Mouse (Mus musculus) G1E (cell line): ENCODE data around the gene Selenoo. TPM values are rescaled to one million over a fixed set of nuclear protein-coding genes. Genes with fewer than 3 reads are reported as not detected.

Experiments used
- ATAC-seq: 2 replicates; pipeline ENCODE4 v1.8.0; 2016; ENCODE audit warnings: mild to moderate bottlenecking; ENCODE audit not compliant: insufficient number of reproducible peaks, poor library complexity, low FRiP score, severe bottlenecking; ENCODE audit errors: extremely low read depth
- DNase-seq: peaks from one replicate; pipeline ENCODE4 v3.0.0; 2012; ENCODE audit warnings: low spot score
- H3K27me3 ChIP-seq: 2 replicates; pipeline ENCODE4 v1.6.1; 2012; ENCODE audit warnings: mild to moderate bottlenecking, low read length, inconsistent platforms; ENCODE audit not compliant: insufficient read depth
- H3K36me3 ChIP-seq: replicated peaks from 2 replicates; pipeline ENCODE3; 2012; ENCODE audit warnings: mild to moderate bottlenecking, inconsistent platforms
- H3K4me1 ChIP-seq: 2 replicates; pipeline ENCODE4 v1.6.1; 2012; ENCODE audit warnings: low read depth, low read length, inconsistent platforms, mixed read lengths; ENCODE audit not compliant: insufficient read depth
- H3K4me3 ChIP-seq: 2 replicates; pipeline ENCODE4 v1.5.1; 2012; ENCODE audit warnings: low read depth, mild to moderate bottlenecking, inconsistent platforms, low read length, moderate library complexity, mixed read lengths
- H3K9me3 ChIP-seq: replicated peaks from 2 replicates; pipeline ENCODE4 v1.6.1; 2012; ENCODE audit warnings: inconsistent platforms
- CTCF ChIP-seq: IDR thresholded peaks from 2 replicates; pipeline ENCODE4 v1.5.1; 2012; ENCODE audit warnings: low read depth, low read length, inconsistent platforms, mixed read lengths
- GATA1 ChIP-seq: IDR thresholded peaks from 2 replicates; pipeline ENCODE4 v1.6.1; 2012; ENCODE audit warnings: borderline replicate concordance, low read length, inconsistent platforms, mixed read lengths
- GATA2 ChIP-seq: IDR thresholded peaks from 2 replicates; pipeline ENCODE4 v1.6.1; 2012; ENCODE audit warnings: low read depth, low read length, inconsistent platforms, borderline replicate concordance
- POLR2AphosphoS5 ChIP-seq: IDR thresholded peaks from 2 replicates; pipeline ENCODE4 v1.6.1; 2012; ENCODE audit warnings: low read depth, low read length, inconsistent platforms; ENCODE audit not compliant: insufficient replicate concordance
- TAL1 ChIP-seq: conservative IDR thresholded peaks from 2 replicates; pipeline ENCODE4 v1.6.1; 2012; ENCODE audit warnings: low read depth, low read length, inconsistent platforms, mixed read lengths
- polyA plus RNA-seq: library from polyadenylated mRNA; stranded (reverse); fragments of >175 nt; gene quantifications from 2 replicates; pipeline ENCODE4 v1.2.3, GENCODE M21; 2012
- total RNA-seq, 2 experiments: library from RNA; stranded (forward) in 1 of 2; stranded (reverse) in 1 of 2; fragments of 200-1000 nt in 1 of 2; fragments of >200 nt in 1 of 2; fragmentation: Nextera tagmentation in 1 of 2; gene quantifications; 2 replicates each; pipeline ENCODE4 v1.2.3; 2014 to 2017

Selenoo gene
- total and polyA plus RNA-seq, 3 experiments = 11.6 to 25.2 (median 17.8) TPM

DNA sequence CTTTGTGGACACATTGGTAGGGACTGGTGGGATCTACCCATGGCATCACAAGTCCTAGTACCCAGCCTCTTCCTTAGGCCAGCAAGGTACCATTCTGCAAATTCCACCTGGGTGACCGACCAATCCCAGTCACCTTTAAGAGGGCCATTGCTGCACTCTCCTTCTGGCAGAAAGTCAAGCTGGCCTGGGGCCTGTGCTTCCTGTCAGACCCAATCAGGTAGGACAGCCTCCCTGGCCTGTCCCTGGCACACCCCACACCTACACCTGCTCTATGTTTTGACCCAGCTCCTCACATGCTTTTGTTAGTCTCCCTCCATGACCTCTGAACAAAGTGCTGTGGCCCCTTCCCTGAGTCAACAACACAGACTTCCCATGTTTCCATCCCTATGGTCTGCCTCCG, 4.1 kb upstream of the Selenoo start:
- TF ChIP-seq TAL1 = no peak
- TF ChIP-seq CTCF = no peak
- TF ChIP-seq GATA1 = no peak
- TF ChIP-seq POLR2AphosphoS5 = no peak
- TF ChIP-seq GATA2 = no peak
- no peaks in the 10 kb centered on the region for H3K9me3 ChIP-seq
- no peak overlapping the region for H3K4me3 ChIP-seq
- DNase-seq (no peak), ATAC-seq (no peak)
- H3K27me3 ChIP-seq = no peaks in the 10 kb centered on the region
- peaks cover 27% of the 10 kb centered on the region for H3K4me1 ChIP-seq
- H3K36me3 ChIP-seq = peaks cover 83% of the 10 kb centered on the region

- DNase-seq = no peak
- peaks cover 75% of the 10 kb centered on the region for H3K36me3 ChIP-seq
- H3K27me3 ChIP-seq = no peaks in the 10 kb centered on the region
- TF ChIP-seq GATA1 = no peak
- no peak for TF ChIP-seq POLR2AphosphoS5
- H3K9me3 ChIP-seq = no peaks in the 10 kb centered on the region
- no peak for ATAC-seq
- peaks cover 24% of the 10 kb centered on the region for H3K4me1 ChIP-seq
- peak overlapping the region; percentile 98 for H3K4me3 ChIP-seq
Observed at GRCm38 (mm10) chr15:89089248-89090051, 566 bp downstream of the Selenoo start.

DNA sequence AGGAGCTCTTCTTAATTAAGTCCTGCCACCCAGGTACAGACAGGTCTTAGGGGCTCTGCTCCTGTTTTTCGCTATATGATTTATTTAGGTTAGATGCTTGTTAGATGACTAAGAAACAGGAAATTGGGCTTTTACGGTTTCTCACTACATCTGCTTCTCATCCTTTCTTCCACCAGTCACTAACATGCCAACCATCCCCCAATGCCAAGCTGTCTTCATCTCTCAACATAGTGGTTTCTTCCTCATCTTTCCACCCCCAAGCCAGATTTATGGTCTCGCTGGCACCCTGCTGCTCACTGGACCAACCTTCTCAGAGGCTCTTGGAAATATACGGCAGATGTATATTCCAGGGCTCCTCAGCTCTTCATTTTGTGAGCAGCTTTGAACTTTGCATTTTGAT, 1.8 kb downstream of the Selenoo start:
- TF ChIP-seq GATA1 (no peak), CTCF (no peak), POLR2AphosphoS5 (no peak), TAL1 (no peak), GATA2 (no peak)
- no peaks in the 10 kb centered on the region for H3K27me3 ChIP-seq
- no peak for DNase-seq
- peaks cover 24% of the 10 kb centered on the region for H3K4me1 ChIP-seq
- H3K36me3 ChIP-seq = peaks cover 75% of the 10 kb centered on the region
- no peaks in the 10 kb centered on the region for H3K9me3 ChIP-seq
- no peak overlapping the region for H3K4me3 ChIP-seq
- no peak for ATAC-seq

DNA sequence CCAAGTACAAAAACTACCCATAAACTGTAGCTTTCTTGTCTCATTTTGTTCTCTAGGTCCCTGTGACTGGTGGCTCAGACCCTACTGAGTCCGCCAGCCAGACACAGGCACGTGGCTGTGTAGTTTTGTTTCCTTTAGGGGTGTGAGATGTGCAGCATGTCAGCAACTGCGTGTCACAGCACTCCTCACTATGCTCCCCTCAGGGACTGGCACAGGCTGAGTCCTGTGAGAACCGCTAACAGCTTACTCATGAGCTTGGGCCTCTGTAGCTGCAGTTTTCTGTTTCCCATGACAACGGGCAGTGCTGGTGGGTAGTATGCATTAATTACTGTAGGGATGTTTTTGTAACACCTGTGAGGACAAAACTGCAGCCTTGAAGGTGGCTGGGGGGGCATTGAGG, 3.3 kb downstream of the Selenoo start:
- no peak for TF ChIP-seq CTCF
- no peak for TF ChIP-seq GATA2
- TF ChIP-seq POLR2AphosphoS5 = no peak
- TF ChIP-seq GATA1 = no peak
- TF ChIP-seq TAL1 = no peak
- no peaks in the 10 kb centered on the region for H3K27me3 ChIP-seq
- DNase-seq (no peak), ATAC-seq (no peak)
- no peaks in the 10 kb centered on the region for H3K9me3 ChIP-seq
- peaks cover 75% of the 10 kb centered on the region for H3K36me3 ChIP-seq
- H3K4me3 ChIP-seq = no peak overlapping the region
- peaks cover 24% of the 10 kb centered on the region for H3K4me1 ChIP-seq

DNA sequence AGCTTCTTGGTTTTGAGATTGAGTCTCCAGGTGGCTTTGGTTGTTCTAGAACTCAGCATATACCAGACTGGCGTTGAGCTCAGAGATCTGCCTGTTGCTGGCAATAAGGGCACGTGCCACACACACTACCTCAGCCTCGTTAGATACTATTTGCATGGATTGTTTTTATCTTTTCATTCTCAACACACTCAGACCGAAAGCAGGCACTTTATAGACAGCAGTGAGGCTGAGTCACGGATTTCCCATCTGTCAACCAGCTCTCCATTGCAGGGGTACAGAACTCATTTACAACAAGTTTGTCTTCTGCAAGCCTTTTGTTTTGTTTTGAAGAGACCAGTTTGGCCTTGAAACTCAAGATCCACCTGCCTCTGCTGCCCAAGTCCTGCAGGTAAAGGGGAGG, 8.6 kb downstream of the Selenoo start:
- H3K4me1 ChIP-seq = peaks cover 7% of the 10 kb centered on the region; the same call in 1 of the 2 replicates
- H3K9me3 ChIP-seq = no peaks in the 10 kb centered on the region
- peaks cover 100% of the 10 kb centered on the region for H3K36me3 ChIP-seq
- H3K27me3 ChIP-seq = no peaks in the 10 kb centered on the region
- DNase-seq = no peak
- no peak for TF ChIP-seq CTCF
- no peak for TF ChIP-seq GATA1
- TF ChIP-seq TAL1 = no peak
- TF ChIP-seq GATA2 = no peak
- TF ChIP-seq POLR2AphosphoS5 = no peak
- H3K4me3 ChIP-seq = no peak overlapping the region
- ATAC-seq = no peak

DNA sequence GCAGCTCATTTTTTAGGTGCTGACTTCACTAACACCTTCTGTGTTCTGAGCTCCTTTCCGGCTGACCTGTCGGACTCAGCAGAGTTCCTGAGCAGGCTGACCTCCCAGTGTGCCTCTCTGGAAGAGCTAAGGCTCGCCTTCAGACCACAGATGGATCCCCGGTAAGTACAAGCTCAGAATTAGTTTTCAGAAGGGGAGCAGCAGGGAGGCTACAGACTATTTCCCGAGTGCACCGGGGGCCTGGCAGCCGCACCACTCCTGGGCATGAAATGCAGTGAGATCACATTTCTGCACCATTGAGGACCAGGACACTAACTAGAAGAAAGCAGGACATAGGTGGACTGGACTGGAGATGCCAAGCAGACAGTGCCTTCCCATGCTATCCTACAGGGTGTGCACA, 9.7 kb downstream of the Selenoo start:
- no peak for ATAC-seq
- Histone ChIP-seq H3K36me3 (peaks cover 100% of the 10 kb centered on the region), H3K9me3 (no peaks in the 10 kb centered on the region), H3K27me3 (no peaks in the 10 kb centered on the region), H3K4me1 (peaks cover 7% of the 10 kb centered on the region; the same call in 1 of the 2 replicates), H3K4me3 (no peak overlapping the region; the same call in 1 of the 2 replicates)
- TF ChIP-seq CTCF = no peak
- TF ChIP-seq POLR2AphosphoS5 = no peak
- TF ChIP-seq TAL1 = no peak
- TF ChIP-seq GATA1 = no peak
- TF ChIP-seq GATA2 = no peak
- no peak for DNase-seq
